Mouse (Mus musculus) cerebellum, adult 9-11 months (tissue): ENCODE results near the gene Coq9.

Experiments used
- DNase-seq: peaks from one replicate; pipeline ENCODE4 v3.0.0; 2022

The Coq9 gene

GRCm38 (mm10) chr8:94837662-94838574 is at the start of gene Coq9, which contains the start of gene Ciapin1:
Gene Coq9, plus strand, starts transcription at chr8:94838321.
Gene Ciapin1, minus strand, starts transcription at chr8:94838358.
- DNase-seq: peak; percentile 95

GRCm38 (mm10) chr8:94789256-94789955 is 48.7 kb upstream of the Coq9 start:
- no peak for DNase-seq

DNA sequence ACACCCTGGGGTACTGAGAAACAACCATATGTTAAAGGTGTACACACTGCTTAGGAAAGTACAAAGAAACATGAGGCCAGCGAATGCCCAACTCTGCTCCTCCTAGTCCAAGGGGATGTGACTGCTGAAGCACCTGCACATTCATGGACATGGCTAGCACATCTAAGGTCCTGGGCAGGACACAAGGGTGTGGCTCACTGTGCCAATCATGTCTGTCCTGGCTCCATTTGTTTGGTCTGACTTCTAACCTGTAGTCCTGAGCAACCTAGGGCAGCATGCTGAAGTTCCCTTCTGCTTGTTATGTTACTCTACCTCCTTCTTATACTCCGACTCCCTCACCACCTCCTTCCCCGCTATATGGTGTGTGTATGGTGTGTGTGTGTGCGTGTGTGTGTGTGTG is 43.8 kb upstream of the Coq9 start:
- DNase-seq: no peak

DNA sequence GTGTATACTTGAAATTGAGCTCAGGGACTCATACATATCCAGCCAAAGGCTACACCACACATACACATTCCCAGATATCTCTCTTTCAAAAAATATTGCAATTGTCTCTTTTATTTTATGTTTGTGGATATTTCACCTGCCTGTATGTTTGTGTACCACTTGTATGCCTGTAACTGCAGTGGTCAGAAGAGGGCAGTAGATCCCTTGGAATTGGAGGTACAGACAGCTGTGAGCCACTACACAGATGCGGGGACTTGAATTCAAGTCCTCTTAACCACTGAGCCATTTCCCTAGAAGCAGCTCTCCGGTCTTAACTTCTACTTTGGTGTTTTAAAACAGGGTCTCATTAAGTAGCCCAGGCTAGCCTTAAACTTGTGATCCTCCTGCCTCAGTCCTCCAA is 43.3 kb upstream of the Coq9 start:
- no peak for DNase-seq

DNA sequence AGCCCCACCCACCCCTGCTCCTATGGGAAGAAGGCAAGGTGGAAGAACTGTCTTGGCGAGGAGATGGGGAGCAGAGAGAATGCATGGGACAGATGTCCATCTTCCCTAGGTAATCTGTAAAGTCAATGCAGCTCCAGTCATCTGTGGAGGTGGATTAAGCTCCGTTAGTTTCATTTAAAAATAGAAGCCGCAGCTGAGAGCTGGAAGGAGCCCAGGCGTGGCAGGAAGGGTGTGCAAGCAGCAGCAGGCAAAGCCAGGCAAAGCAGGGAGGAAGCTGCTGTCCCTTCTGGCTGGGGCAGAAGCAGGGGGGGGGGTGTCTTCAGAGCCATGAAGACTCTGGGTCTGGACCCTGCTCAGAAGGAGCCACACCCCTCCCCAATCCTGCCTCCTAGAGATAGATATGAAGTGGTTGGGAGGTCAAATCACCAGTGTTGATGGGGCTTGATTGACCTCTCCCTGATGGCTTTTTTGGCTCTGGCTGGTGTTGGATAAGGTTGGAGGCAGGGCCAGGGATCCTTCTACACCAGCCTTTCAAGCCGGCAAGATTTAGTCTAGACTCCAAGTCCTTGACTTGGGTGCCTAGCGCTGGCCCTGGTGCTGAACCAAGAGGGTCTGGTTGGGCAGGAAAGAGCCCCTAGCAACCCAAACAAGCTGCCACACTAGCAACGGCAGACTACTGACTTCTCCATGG is 37.7 kb upstream of the Coq9 start:
- no peak for DNase-seq

DNA sequence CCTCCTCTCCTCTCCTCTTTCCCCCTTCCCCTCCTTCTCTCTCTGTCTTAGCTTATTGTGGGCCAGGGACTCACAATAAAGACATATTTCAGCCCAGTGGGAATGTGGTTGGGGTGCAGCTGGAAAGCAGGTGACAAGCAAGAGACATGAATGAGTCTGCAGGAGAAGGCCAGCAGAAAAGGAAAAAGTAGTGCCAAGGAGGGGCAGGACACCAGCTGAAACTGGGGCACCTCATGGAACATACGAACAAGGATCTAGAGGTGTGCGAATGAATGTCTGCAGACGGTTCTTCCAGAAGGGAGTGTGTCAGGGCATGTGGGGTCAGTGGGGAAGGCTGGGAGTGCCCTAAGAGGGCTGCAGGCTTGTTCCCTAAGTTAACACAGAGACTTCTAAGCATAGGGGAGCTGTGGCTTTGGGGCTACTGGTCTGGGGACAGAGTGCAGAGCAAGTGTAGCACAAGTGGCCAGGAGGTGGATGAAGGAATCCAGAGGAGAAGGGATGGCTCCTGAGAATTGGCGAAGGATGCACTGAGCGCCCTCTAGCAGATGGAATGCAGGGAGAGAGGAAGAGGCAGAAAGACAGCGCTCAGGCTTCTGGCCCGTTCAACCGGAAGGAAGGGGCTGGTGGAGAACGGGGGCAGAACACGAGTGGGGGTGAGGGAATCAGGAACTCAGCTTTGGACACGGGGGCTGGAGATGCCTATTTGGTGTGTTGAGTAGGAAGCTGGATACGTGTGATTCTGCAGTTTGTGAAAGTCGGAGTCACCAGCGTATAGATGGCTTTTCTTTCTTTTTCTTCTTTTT is 36.6 kb upstream of the Coq9 start:
- DNase-seq: peak; percentile 50

GRCm38 (mm10) chr8:94802375-94802774 is 35.7 kb upstream of the Coq9 start:
- no peak for DNase-seq

GRCm38 (mm10) chr8:94803551-94803950 is 34.6 kb upstream of the Coq9 start:
- DNase-seq: no peak

DNA sequence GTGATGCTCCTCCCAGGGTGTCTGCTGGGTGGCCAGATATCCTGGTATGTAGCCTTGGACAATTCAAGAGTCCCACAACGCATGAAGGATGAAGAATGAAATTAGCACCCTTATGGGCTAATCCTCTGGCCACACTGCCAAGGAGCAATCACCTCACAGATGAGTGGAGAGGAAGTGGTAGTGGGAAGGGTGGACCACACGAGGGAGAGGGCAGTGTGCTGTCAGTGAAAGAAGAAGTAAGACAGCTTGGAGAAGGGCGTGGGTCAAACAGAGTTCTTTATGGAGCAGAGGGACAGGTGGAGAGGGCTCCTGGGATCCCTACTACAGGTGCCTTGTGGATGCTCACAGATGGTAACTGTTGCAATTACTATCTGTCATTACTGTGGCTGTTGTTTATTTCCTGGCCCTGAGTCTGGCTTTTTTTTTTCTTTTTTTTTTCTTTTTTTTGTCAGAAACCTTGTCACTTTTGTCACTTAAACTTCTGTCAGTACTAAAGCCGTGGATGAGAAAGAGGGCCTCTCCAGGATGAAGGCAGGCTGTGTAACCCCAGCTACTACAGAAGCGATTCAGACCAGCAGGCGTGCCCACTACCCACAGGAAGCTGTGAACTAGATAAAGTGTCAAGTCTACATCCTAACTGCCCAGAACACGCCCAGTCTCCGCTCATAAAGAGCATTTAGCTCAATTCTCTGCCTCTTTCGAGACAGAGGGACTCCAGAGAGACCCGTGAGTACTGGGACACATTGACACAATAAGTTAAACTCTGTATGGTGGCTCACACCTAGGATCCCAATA is 33.4 kb upstream of the Coq9 start:
- DNase-seq: no peak

DNA sequence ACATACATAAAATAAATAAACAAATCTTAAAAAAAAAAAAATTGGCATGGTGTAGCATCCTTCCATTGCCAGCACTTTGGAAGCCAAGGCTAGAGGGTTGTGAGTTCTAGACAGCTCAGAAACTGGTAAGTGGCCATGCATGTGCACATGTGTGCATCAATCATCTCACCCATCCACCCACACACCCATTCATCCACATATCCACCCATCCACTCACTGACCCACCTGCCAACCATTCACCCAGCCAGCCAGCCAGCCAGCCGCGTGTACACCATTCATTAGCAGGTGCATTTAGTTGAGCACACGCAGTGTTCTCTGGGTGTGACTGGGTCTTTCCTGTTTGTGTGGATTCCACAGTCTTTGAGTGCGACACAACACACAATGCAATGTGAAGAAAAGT is 32.3 kb upstream of the Coq9 start:
- no peak for DNase-seq

DNA sequence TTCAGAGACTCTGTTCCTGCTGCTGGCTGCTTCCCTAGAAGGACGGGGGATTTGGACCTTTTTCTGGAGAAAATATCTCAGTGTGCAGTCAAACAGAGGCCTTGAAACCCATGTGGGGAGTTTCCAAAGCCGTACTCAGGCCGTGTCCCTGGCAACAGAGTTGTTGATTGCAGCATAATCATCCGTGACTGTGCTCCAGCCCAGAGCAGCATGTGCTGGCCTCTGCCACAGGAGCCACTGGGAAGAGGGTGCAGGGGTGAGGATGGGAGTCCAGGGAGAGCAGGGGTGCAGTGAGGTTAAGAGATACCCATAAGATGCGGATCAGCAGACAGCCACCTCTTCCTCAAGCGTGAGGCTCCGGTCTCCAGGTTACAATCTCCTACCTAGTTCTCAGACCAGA is 30.6 kb upstream of the Coq9 start:
- DNase-seq: no peak

DNA sequence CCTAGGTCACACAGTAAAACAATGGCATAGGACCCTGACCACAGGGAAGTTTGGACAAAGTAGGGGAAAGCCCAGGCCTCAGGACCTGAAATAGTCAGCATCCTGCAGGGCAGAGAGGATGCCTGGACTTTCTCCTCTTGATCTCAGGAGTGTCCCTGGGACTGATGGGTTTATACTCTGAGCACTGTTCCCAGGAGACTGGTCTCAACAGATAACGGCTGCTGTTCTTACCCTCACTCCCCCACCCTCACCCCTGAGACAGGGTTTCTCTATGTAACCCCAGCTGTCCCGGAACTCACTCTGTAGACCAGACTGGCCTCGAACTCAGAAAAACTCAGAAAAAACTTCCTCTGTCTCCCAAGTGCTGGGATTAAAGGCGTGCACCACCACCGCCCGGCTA is 29.7 kb upstream of the Coq9 start:
- DNase-seq: no peak

- no peak for DNase-seq
Observed at GRCm38 (mm10) chr8:94810153-94810552, 28.0 kb upstream of the Coq9 start, which contains the start of gene Ccl17. Gene Ccl17, plus strand, starts transcription at chr8:94810453.

DNA sequence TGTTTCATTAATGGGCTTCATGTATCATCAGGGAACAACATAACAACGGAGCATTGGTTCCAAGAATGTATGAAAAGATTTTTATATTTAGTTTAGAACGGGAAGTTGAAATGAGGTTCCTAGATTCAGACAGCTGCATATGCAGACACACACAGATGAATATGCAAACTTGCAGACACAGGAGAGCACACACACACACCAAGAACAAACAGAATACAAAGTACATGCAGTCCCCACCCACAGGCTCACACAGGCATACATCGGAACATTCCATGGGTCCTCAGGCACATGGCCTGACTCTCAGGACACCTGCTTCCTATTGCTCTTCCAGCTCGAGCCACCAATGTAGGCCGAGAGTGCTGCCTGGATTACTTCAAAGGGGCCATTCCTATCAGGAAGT is 27.3 kb upstream of the Coq9 start:
- DNase-seq: no peak

- no peak for DNase-seq
Observed at GRCm38 (mm10) chr8:94811654-94812053, 26.5 kb upstream of the Coq9 start.

DNA sequence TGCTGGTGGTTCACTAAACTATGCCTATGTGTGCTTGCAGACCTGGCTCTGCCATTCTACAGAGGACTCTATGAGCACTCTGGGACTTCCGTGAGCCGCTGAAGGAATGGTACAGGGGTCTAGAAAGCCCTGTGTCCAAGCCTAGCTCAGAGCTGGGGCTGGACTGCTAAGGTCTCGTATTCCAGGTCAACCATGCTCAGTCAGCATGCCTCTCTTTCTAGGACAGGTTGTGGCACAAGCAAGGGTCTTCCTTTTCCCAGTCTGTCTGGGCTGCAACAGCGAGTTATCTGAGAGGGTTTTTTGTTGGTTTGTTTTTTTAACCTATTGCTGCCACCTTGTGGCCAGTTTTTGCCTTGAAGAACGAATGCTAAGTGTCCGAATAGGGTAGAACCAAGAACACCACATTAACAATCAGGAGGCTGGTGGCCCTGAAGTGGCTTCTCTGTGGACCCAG is 25.4 kb upstream of the Coq9 start:
- DNase-seq: peak; percentile 85

- DNase-seq: peak; percentile 28
Observed at GRCm38 (mm10) chr8:94814556-94814955, 23.6 kb upstream of the Coq9 start.

GRCm38 (mm10) chr8:94817933-94818332 is 20.2 kb upstream of the Coq9 start:
- DNase-seq: no peak

GRCm38 (mm10) chr8:94819671-94820179 is 18.4 kb upstream of the Coq9 start:
- no peak for DNase-seq

DNA sequence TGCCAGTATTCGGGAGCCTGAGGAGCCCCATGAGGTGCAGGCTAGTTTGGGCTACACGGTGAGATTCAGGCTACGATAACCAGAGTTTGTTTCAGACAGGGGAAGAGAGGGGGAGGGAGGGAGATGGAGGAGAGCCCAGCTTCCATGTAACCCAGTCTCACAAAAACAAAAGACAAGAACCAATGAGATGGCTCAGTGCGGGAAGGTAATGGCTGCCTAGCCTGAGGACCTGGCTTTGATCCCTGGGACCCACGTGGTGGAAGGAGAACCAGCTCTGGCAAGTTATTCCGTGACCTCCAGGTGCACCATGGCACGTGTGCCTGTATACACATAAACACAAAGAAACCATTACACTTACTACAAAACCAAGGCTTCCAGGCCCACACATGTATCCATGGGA is 17.6 kb upstream of the Coq9 start:
- no peak for DNase-seq

DNA sequence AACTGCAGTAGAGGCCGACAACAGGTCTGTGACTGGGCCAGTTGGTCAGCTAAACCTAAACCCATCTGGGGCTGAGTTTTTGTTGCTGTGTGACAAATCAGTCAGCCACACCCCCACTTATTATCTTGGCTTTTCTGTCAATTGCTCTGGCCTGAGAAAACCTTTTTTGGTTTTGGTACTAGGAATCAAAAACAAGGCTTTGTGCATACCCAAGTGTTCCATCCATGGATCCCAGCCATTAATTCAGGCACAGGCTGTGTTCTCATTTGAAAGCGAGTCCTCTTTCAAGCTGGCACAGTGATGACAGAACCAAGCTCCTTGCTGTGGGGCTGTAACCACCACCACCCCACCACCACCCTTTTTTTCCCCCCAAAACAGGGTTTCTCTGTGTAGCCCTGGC is 16.7 kb upstream of the Coq9 start:
- DNase-seq: no peak
